Mouse (Mus musculus) lung, embryonic 16.5 days (tissue): ENCODE measurements at regions not wholly inside any gene's neighbourhood (a gene's known extent, or its start where the extent isn't known, plus 50 kb on each side); places are given as distances from the start of the nearest gene placed in this dataset.

Experiments
- ATAC-seq: fragments of 200-750 bp; cut with Nextera tagmentation; 2 replicates; pipeline ENCODE4 v1.8.0; 2017; ENCODE audit warnings: low read depth, mild to moderate bottlenecking, moderate library complexity
- H3K27ac ChIP-seq: fragments of 300-500 bp; sonication (generic); 2 replicates; pipeline ENCODE4 v1.5.1; 2014; ENCODE audit warnings: mild to moderate bottlenecking, control low read depth, low read length
- H3K27me3 ChIP-seq: fragments of 300-500 bp; sonication (generic); 2 replicates; pipeline ENCODE4 v1.6.1; 2014; ENCODE audit warnings: low read depth, low read length, mixed read lengths; ENCODE audit not compliant: control insufficient read depth, insufficient read depth
- H3K36me3 ChIP-seq: fragments of 300-500 bp; sonication (generic); 2 replicates; pipeline ENCODE4 v1.6.1; 2014; ENCODE audit warnings: low read length; ENCODE audit not compliant: control insufficient read depth, insufficient read depth
- H3K4me1 ChIP-seq: fragments of 300-500 bp; sonication (generic); replicated peaks from 2 replicates; pipeline ENCODE4 v1.6.1; 2014; ENCODE audit warnings: low read length, mixed read lengths; ENCODE audit not compliant: control insufficient read depth, insufficient read depth
- H3K4me2 ChIP-seq: fragments of 300-500 bp; sonication (generic); 2 replicates; pipeline ENCODE4 v1.6.1; 2014; ENCODE audit warnings: low read depth, low read length, control low read depth
- H3K4me3 ChIP-seq: fragments of 300-500 bp; sonication (generic); 2 replicates; pipeline ENCODE4 v1.5.1; 2014; ENCODE audit warnings: mild to moderate bottlenecking, low read length, control low read depth
- H3K9ac ChIP-seq: fragments of 300-500 bp; sonication (generic); 2 replicates; pipeline ENCODE4 v1.6.1; 2014; ENCODE audit warnings: low read length, control low read depth
- H3K9me3 ChIP-seq: fragments of 300-500 bp; sonication (generic); 2 replicates; pipeline ENCODE4 v1.6.1; 2016; ENCODE audit warnings: low read length; ENCODE audit not compliant: control insufficient read depth
- WGBS: fragments of 180-500 bp; shearing (Covaris S2); extraction: QIAGEN DNeasy Blood & Tissue Kit; methylation state at CpG from one replicate; pipeline ENCODE4 v1.1.7; 2014; 5-methylcytosine and 5-hydroxymethylcytosine counted together

GRCm38 (mm10) chrX:158920217-158920616 lies 289.9 kb upstream of the Rps6ka3 start:
- Histone ChIP-seq H3K9ac (no peak overlapping the region), H3K9me3 (no peaks in the 10 kb centered on the region), H3K36me3 (no peaks in the 10 kb centered on the region), H3K27ac (no peak overlapping the region), H3K4me3 (no peak overlapping the region), H3K4me1 (no peaks in the 10 kb centered on the region), H3K27me3 (no peaks in the 10 kb centered on the region), H3K4me2 (no peak overlapping the region)
- 69% methylated on average over 3 of the region's 3 CpGs for WGBS
- no peak for ATAC-seq

- Histone ChIP-seq H3K27ac (no peak overlapping the region), H3K36me3 (no peaks in the 10 kb centered on the region), H3K4me1 (no peaks in the 10 kb centered on the region), H3K4me2 (peak overlapping the region; percentile 41), H3K9ac (no peak overlapping the region), H3K4me3 (peak overlapping the region; percentile 21; the same call in 1 of the 2 replicates), H3K27me3 (no peaks in the 10 kb centered on the region), H3K9me3 (no peaks in the 10 kb centered on the region)
- no peak for ATAC-seq
- 37% methylated on average over 5 of the region's 5 CpGs for WGBS
Measured at GRCm38 (mm10) chrX:158921424-158921823, 288.7 kb upstream of the Rps6ka3 start.

GRCm38 (mm10) chrX:158921838-158922450 lies 288.2 kb upstream of the Rps6ka3 start:
- no peak overlapping the region for H3K27ac ChIP-seq
- peak overlapping the region; percentile 41 for H3K4me2 ChIP-seq
- H3K9ac ChIP-seq = no peak overlapping the region
- H3K36me3 ChIP-seq = no peaks in the 10 kb centered on the region
- no peaks in the 10 kb centered on the region for H3K27me3 ChIP-seq
- no peaks in the 10 kb centered on the region for H3K4me1 ChIP-seq
- H3K4me3 ChIP-seq = peak overlapping the region; percentile 21
- H3K9me3 ChIP-seq = no peaks in the 10 kb centered on the region
- no peak for ATAC-seq
- 24% methylated on average over 14 of the region's 14 CpGs for WGBS

- H3K4me3 ChIP-seq = no peak overlapping the region
- H3K27me3 ChIP-seq = no peaks in the 10 kb centered on the region
- H3K36me3 ChIP-seq = no peaks in the 10 kb centered on the region
- ATAC-seq = no peak
- H3K4me1 ChIP-seq = no peaks in the 10 kb centered on the region
- peak overlapping the region; percentile 35 for H3K4me2 ChIP-seq
- no peak overlapping the region for H3K27ac ChIP-seq
- no peak overlapping the region for H3K9ac ChIP-seq
- H3K9me3 ChIP-seq = no peaks in the 10 kb centered on the region
- 19% methylated on average over 14 of the region's 14 CpGs for WGBS
Measured at GRCm38 (mm10) chrX:158923081-158923561, 287.0 kb upstream of the Rps6ka3 start.

- no peak for ATAC-seq
- peak overlapping the region; percentile 35 for H3K4me2 ChIP-seq
Measured at GRCm38 (mm10) chrX:158923657-158924489, 286.2 kb upstream of the Rps6ka3 start.

GRCm38 (mm10) chrX:158924490-158925398 lies 285.4 kb upstream of the Rps6ka3 start:
- ATAC-seq = no peak
- H3K4me3 ChIP-seq = no peak overlapping the region
- no peak overlapping the region for H3K9ac ChIP-seq
- H3K9me3 ChIP-seq = no peaks in the 10 kb centered on the region
- H3K4me1 ChIP-seq = no peaks in the 10 kb centered on the region
- H3K27me3 ChIP-seq = no peaks in the 10 kb centered on the region
- H3K27ac ChIP-seq = no peak overlapping the region
- H3K36me3 ChIP-seq = no peaks in the 10 kb centered on the region
- peak overlapping the region; percentile 34; the same call in 1 of the 2 replicates for H3K4me2 ChIP-seq
- WGBS = 35% methylated on average over 6 of the region's 6 CpGs

More at GRCm38 (mm10) chrX:158923657-158924489, 286.2 kb upstream of the Rps6ka3 start:
- H3K9ac ChIP-seq = no peak overlapping the region
- H3K4me1 ChIP-seq = no peaks in the 10 kb centered on the region
- no peaks in the 10 kb centered on the region for H3K9me3 ChIP-seq
- H3K36me3 ChIP-seq = no peaks in the 10 kb centered on the region
- WGBS = 32% methylated on average over 17 of the region's 17 CpGs
- no peak overlapping the region for H3K27ac ChIP-seq
- no peaks in the 10 kb centered on the region for H3K27me3 ChIP-seq
- H3K4me3 ChIP-seq = 0 out of 2 replicates have a peak overlapping the region, but pooled peaks have one; percentile 2

GRCm38 (mm10) chrX:158931864-158932263 lies 278.2 kb upstream of the Rps6ka3 start:
- no peaks in the 10 kb centered on the region for H3K9me3 ChIP-seq
- no peaks in the 10 kb centered on the region for H3K36me3 ChIP-seq
- H3K4me3 ChIP-seq = no peak overlapping the region
- no peak overlapping the region for H3K4me2 ChIP-seq
- no peak overlapping the region for H3K27ac ChIP-seq
- no peak overlapping the region for H3K9ac ChIP-seq
- 32% methylated on average over 1 of the region's 1 CpGs for WGBS
- no peaks in the 10 kb centered on the region for H3K4me1 ChIP-seq
- no peaks in the 10 kb centered on the region for H3K27me3 ChIP-seq
- ATAC-seq = peak; percentile 47

GRCm38 (mm10) chrX:158947191-158947590 lies 262.9 kb upstream of the Rps6ka3 start:
- Histone ChIP-seq H3K9ac (no peak overlapping the region), H3K9me3 (no peaks in the 10 kb centered on the region), H3K36me3 (no peaks in the 10 kb centered on the region), H3K27ac (no peak overlapping the region), H3K4me2 (no peak overlapping the region), H3K27me3 (no peaks in the 10 kb centered on the region), H3K4me1 (no peaks in the 10 kb centered on the region), H3K4me3 (no peak overlapping the region)
- no peak for ATAC-seq
- 45% methylated on average over 4 of the region's 4 CpGs for WGBS
